ENCODE assay signal across 7 mouse cellular contexts in the genomic region with DNA sequence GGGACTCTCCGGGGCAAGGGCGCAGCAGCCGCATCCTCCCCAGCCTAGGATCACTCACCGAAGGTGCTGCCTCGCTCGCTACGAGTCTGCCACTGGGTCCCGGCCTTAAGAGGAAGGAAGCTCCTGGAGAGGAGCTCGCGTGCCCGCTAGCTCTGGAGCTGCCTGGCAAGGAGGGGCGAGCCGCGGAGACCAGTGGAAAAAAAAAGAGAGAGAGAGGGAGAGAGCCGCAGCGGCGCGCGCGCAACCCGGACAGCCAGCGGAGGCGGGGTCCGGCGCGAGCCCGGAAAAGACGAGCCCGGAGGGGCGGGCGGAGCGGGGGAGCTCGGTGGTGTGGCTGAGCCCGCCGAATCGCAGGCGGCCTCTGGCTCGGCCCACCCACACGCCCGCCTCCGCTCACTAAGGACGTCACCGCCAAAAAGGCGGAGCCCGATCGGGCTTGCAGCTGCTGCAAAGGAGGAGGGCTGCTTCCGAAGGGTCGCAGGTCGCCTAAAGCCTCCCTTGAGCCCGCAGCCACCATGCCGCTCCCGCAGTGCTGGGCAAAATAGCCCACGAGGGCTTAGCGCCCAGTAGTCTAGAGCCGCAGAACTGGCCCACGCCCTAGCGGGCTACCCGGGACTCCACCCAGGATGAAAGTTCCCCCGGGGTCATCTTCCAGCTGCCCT. TPM values are rescaled to one million over a fixed set of nuclear protein-coding genes. Genes with fewer than 3 reads are reported as not detected.
A peak's percentile ranks its signal among the peaks of the same experiment; 100 is the strongest.
DNase-seq lines count a peak whose midpoint lies in the region; ATAC-seq and TF ChIP-seq lines count a peak whose summit lies in the region.

A gene (minus strand): TSS at position 289 of the 662 bp plus-strand sequence.

- peak within 1 kb of the TSS; percentile 42 for H3K9ac ChIP-seq in intestine, postnatal 0 days (ENCODE audit: low read depth, low read length)
- peak within 1 kb of the TSS; percentile 68 for H3K9ac ChIP-seq in midbrain, embryonic 12.5 days (replicated peaks)

- H3K27ac ChIP-seq in intestine, postnatal 0 days (ENCODE audit: low read depth, low read length): peak within 1 kb of the TSS; percentile 46; the same call in 1 of the 2 replicates
- peak within 1 kb of the TSS; percentile 86 for H3K27ac ChIP-seq in midbrain, embryonic 12.5 days (replicated peaks)
- peak within 1 kb of the TSS; percentile 70 for H3K27ac ChIP-seq in small intestine, adult 2 months (ENCODE audit: insufficient read depth, low read depth, low read length)

- no peak for TF ChIP-seq CTCF in intestine, postnatal 0 days (IDR thresholded peaks at IDR 0.05; ENCODE audit: low read depth)
- TF ChIP-seq CTCF in small intestine, adult 2 months (IDR thresholded peaks at IDR 0.05; ENCODE audit: extremely low read depth, insufficient read length, insufficient replicate concordance, low read depth, low read length): no peak

- peak; percentile 97 for ATAC-seq in intestine, postnatal 0 days
- ATAC-seq in midbrain, embryonic 12.5 days (ENCODE audit: low FRiP score, low read depth): peak; percentile 98

- H3K27me3 ChIP-seq in intestine, postnatal 0 days (replicated peaks; ENCODE audit: control insufficient read depth, insufficient read depth, low read length): no peaks in the 10 kb centered on the region
- H3K27me3 ChIP-seq in midbrain, embryonic 12.5 days: peaks cover 20% of the 10 kb centered on the region
- H3K27me3 ChIP-seq in small intestine, adult 2 months (ENCODE audit: control insufficient read depth, insufficient read depth, low read length): no peaks in the 10 kb centered on the region

- H3K9me3 ChIP-seq in intestine, postnatal 0 days (ENCODE audit: control insufficient read depth): no peaks in the 10 kb centered on the region
- H3K9me3 ChIP-seq in midbrain, embryonic 12.5 days: no peaks in the 10 kb centered on the region

- DNase-seq in adrenal gland, adult 2 months: peak; percentile 94
- peak; percentile 76 for DNase-seq in embryo, embryonic 11.5 days (ENCODE audit: low read depth, low spot score)
- DNase-seq in gastrocnemius, postnatal 4 days (ENCODE audit: low spot score in 2 of 2): peak; percentile 88 to 89
- peak; percentile 89 for DNase-seq in left cerebral cortex, postnatal 4 days

- H3K4me2 ChIP-seq in intestine, postnatal 0 days (replicated peaks; ENCODE audit: low read depth): peak within 1 kb of the TSS; percentile 71
- H3K4me2 ChIP-seq in midbrain, embryonic 12.5 days (replicated peaks): peak within 1 kb of the TSS; percentile 52

- no peaks in the 10 kb centered on the region for H3K36me3 ChIP-seq in intestine, postnatal 0 days (ENCODE audit: control insufficient read depth, insufficient read depth)
- H3K36me3 ChIP-seq in midbrain, embryonic 12.5 days: no peaks in the 10 kb centered on the region
- H3K36me3 ChIP-seq in small intestine, adult 2 months (ENCODE audit: control insufficient read depth, insufficient read depth, low read length): no peaks in the 10 kb centered on the region

- TF ChIP-seq POLR2A in small intestine, adult 2 months (IDR thresholded peaks at IDR 0.05; ENCODE audit: low read depth, low read length): peak; percentile 38; the same call in 1 of the 2 replicates

- intact Hi-C loops in left cerebral cortex, postnatal 4 days (cut with DNase I): no loop called here

- no peaks in the 10 kb centered on the region for H3K4me1 ChIP-seq in intestine, postnatal 0 days (replicated peaks; ENCODE audit: control insufficient read depth, insufficient read depth, low read length)
- no peaks in the 10 kb centered on the region for H3K4me1 ChIP-seq in midbrain, embryonic 12.5 days
- no peaks in the 10 kb centered on the region for H3K4me1 ChIP-seq in small intestine, adult 2 months (ENCODE audit: control insufficient read depth, insufficient read depth, insufficient read length, low read length)

- WGBS in intestine, postnatal 0 days: 14% methylated on average over 51 of the region's 59 CpGs
- 26% methylated on average over 38 of the region's 59 CpGs for WGBS in midbrain, embryonic 12.5 days
- 16% methylated on average over 58 of the region's 59 CpGs for WGBS in small intestine, adult 2 months

- peak within 1 kb of the TSS; percentile 59 for H3K4me3 ChIP-seq in intestine, postnatal 0 days (ENCODE audit: low read depth, low read length)
- H3K4me3 ChIP-seq in midbrain, embryonic 12.5 days: peak within 1 kb of the TSS; percentile 55
- peak within 1 kb of the TSS; percentile 97 for H3K4me3 ChIP-seq in small intestine, adult 2 months (ENCODE audit: low read depth, low read length)

RNA-seq across cellular contexts. Expression of the gene that starts here (rescaled TPM):
- 100 to 1,000 TPM; 377 to 429 TPM for total RNA-seq in adrenal gland, adult 2 months (2021)
- polyA plus RNA-seq in adrenal gland, adult 2 months (2012; rRNA removed): 17.4 and 27.3 TPM in 2 replicates
- 10 to 100 TPM; 23.3 to 28.0 TPM for total RNA-seq in gastrocnemius, postnatal 4 days (2021)
- polyA plus RNA-seq in intestine, postnatal 0 days (2015; fragmentation: Nextera tagmentation; extraction: Ambion mirVana): 4.3 and 4.5 TPM in 2 replicates
- total RNA-seq in left cerebral cortex, postnatal 4 days (2021): 10 to 100 TPM; 59.3 to 59.6 TPM
- polyA plus RNA-seq in midbrain, embryonic 12.5 days (2016; fragmentation: Nextera tagmentation; extraction: Ambion mirVana): 22.5 and 24.1 TPM in 2 replicates
- polyA plus RNA-seq in small intestine, adult 2 months (2012; rRNA removed): 0.37 and 0.43 TPM in 2 replicates

Comparison
In these comparisons a context has a peak if more than half of its experiments do, and no peak if none do; other contexts are left out.
1. Peak in every context shown above with its lines: DNase-seq, ATAC-seq, H3K4me3 ChIP-seq and H3K27ac ChIP-seq.
2. RNA of the gene that starts here (total RNA-seq): 377 to 429 TPM in adrenal gland, adult 2 months; 59.3 to 59.6 TPM in left cerebral cortex, postnatal 4 days and 23.3 to 28.0 TPM in gastrocnemius, postnatal 4 days; every median in the first group is over 4 times any median in the second.